Mouse (Mus musculus) embryonic facial prominence, embryonic 11.5 days (tissue): ENCODE results near the gene Jmjd6. TPM values are rescaled to one million over a fixed set of nuclear protein-coding genes. Genes with fewer than 3 reads are reported as not detected.

ENCODE experiments used
- ATAC-seq: fragments of 200-750 bp; cut with Nextera tagmentation; replicated peaks from 2 replicates; pipeline ENCODE4 v1.8.0; 2017; ENCODE audit warnings: low read depth; ENCODE audit not compliant: insufficient number of reproducible peaks, low FRiP score, low TSS enrichment
- DNase-seq: peaks from one replicate; pipeline ENCODE4 v3.0.0-alpha.2; 2015; ENCODE audit warnings: low spot score
- H3K27ac ChIP-seq: fragments of 300-500 bp; sonication (generic); replicated peaks from 2 replicates; pipeline ENCODE4 v1.5.1; 2014; ENCODE audit warnings: mild to moderate bottlenecking, low read depth, low read length, control low read depth
- H3K27me3 ChIP-seq: fragments of 300-500 bp; sonication (generic); 2 replicates; pipeline ENCODE4 v1.6.1; 2014; ENCODE audit warnings: mild to moderate bottlenecking, low read length, moderate library complexity, mixed read lengths; ENCODE audit not compliant: control insufficient read depth, insufficient read depth
- H3K36me3 ChIP-seq: fragments of 300-500 bp; sonication (generic); replicated peaks from 2 replicates; pipeline ENCODE4 v1.6.1; 2014; ENCODE audit warnings: low read depth, mild to moderate bottlenecking, low read length, moderate library complexity, mixed read lengths; ENCODE audit not compliant: control insufficient read depth, insufficient read depth
- H3K4me1 ChIP-seq: fragments of 300-500 bp; sonication (generic); 2 replicates; pipeline ENCODE4 v1.6.1; 2014; ENCODE audit warnings: low read length, mixed read lengths; ENCODE audit not compliant: control insufficient read depth, insufficient read depth
- H3K4me2 ChIP-seq: fragments of 300-500 bp; sonication (generic); 2 replicates; pipeline ENCODE4 v1.6.1; 2014; ENCODE audit warnings: low read depth, mild to moderate bottlenecking, control low read depth, low read length, moderate library complexity
- H3K4me3 ChIP-seq: fragments of 300-500 bp; sonication (generic); 2 replicates; pipeline ENCODE4 v1.5.1; 2014; ENCODE audit warnings: low read depth, low read length, control low read depth
- H3K9ac ChIP-seq: fragments of 300-500 bp; sonication (generic); replicated peaks from 2 replicates; pipeline ENCODE4 v1.6.1; 2014; ENCODE audit warnings: mild to moderate bottlenecking, control low read depth, low read length
- H3K9me3 ChIP-seq: fragments of 300-500 bp; sonication (generic); replicated peaks from 2 replicates; pipeline ENCODE4 v1.6.1; 2016; ENCODE audit warnings: mild to moderate bottlenecking, low read length, inconsistent platforms, mixed read lengths; ENCODE audit not compliant: control insufficient read depth
- WGBS: fragments of 180-500 bp; shearing (Covaris S2); extraction: QIAGEN DNeasy Blood & Tissue Kit; methylation state at CpG from one replicate; pipeline ENCODE4 v1.1.7; 2014; 5-methylcytosine and 5-hydroxymethylcytosine counted together
- polyA plus RNA-seq: library from polyadenylated mRNA; unstranded; fragments of >200 nt; fragmentation: Nextera tagmentation; extraction: Ambion mirVana; gene quantifications from 2 replicates; pipeline ENCODE4 v1.2.1, GENCODE M21; 2014

Jmjd6 gene
- polyA plus RNA-seq, 1 experiment from 2014 or later = 74.2 TPM

GRCm38 (mm10) chr11:116840748-116841147 lies 2.5 kb downstream of the Jmjd6 start:
- DNase-seq (no peak), ATAC-seq (no peak)
- WGBS = 87% methylated on average over 4 of the region's 4 CpGs
- Histone ChIP-seq H3K4me1 (no peaks in the 10 kb centered on the region; the same call in none of the 2 replicates), H3K27me3 (no peaks in the 10 kb centered on the region), H3K27ac (no peak overlapping the region), H3K9me3 (no peaks in the 10 kb centered on the region), H3K9ac (no peak overlapping the region), H3K4me2 (0 out of 2 replicates have a peak overlapping the region, but pooled peaks have one; percentile 10), H3K36me3 (peaks cover 11% of the 10 kb centered on the region), H3K4me3 (no peak overlapping the region)

- peaks cover 11% of the 10 kb centered on the region for H3K36me3 ChIP-seq
- H3K9ac ChIP-seq = no peak overlapping the region
- H3K4me2 ChIP-seq = no peak overlapping the region
- no peak overlapping the region for H3K4me3 ChIP-seq
- no peaks in the 10 kb centered on the region for H3K27me3 ChIP-seq
- no peak for ATAC-seq
- no peak for DNase-seq
- 76% methylated on average over 7 of the region's 7 CpGs for WGBS
- H3K27ac ChIP-seq = no peak overlapping the region
- H3K9me3 ChIP-seq = no peaks in the 10 kb centered on the region
- H3K4me1 ChIP-seq = no peaks in the 10 kb centered on the region; the same call in none of the 2 replicates
Measured at GRCm38 (mm10) chr11:116839601-116840000, 3.6 kb downstream of the Jmjd6 start.

- no peak overlapping the region for H3K4me3 ChIP-seq
- ATAC-seq = no peak
- WGBS = 87% methylated on average over 14 of the region's 14 CpGs
- peaks cover 14% of the 10 kb centered on the region for H3K36me3 ChIP-seq
- H3K9me3 ChIP-seq = no peaks in the 10 kb centered on the region
- H3K9ac ChIP-seq = no peak overlapping the region
- H3K27ac ChIP-seq = no peak overlapping the region
- no peaks in the 10 kb centered on the region; the same call in 1 of the 2 replicates for H3K4me1 ChIP-seq
- no peak overlapping the region for H3K4me2 ChIP-seq
- DNase-seq = no peak
- H3K27me3 ChIP-seq = no peaks in the 10 kb centered on the region
Measured at GRCm38 (mm10) chr11:116838936-116839335, 4.3 kb downstream of the Jmjd6 start.

- 94% methylated on average over 10 of the region's 10 CpGs for WGBS
- Histone ChIP-seq H3K9me3 (no peaks in the 10 kb centered on the region), H3K27ac (no peak overlapping the region), H3K4me3 (no peak overlapping the region), H3K36me3 (peaks cover 14% of the 10 kb centered on the region), H3K4me1 (no peaks in the 10 kb centered on the region; the same call in 1 of the 2 replicates), H3K4me2 (no peak overlapping the region), H3K27me3 (no peaks in the 10 kb centered on the region), H3K9ac (no peak overlapping the region)
- ATAC-seq (no peak), DNase-seq (no peak)
Measured at GRCm38 (mm10) chr11:116837441-116837840, 5.8 kb downstream of the Jmjd6 start.

GRCm38 (mm10) chr11:116836283-116836682 lies 7.0 kb downstream of the Jmjd6 start:
- Histone ChIP-seq H3K4me3 (no peak overlapping the region), H3K4me2 (no peak overlapping the region), H3K36me3 (peaks cover 14% of the 10 kb centered on the region), H3K27me3 (no peaks in the 10 kb centered on the region), H3K4me1 (no peaks in the 10 kb centered on the region; the same call in 1 of the 2 replicates), H3K27ac (no peak overlapping the region), H3K9ac (no peak overlapping the region), H3K9me3 (no peaks in the 10 kb centered on the region)
- ATAC-seq (no peak), DNase-seq (no peak)
- 93% methylated on average over 4 of the region's 4 CpGs for WGBS

GRCm38 (mm10) chr11:116834954-116835353 lies 8.3 kb downstream of the Jmjd6 start:
- H3K27me3 ChIP-seq = no peaks in the 10 kb centered on the region
- WGBS = 96% methylated on average over 1 of the region's 1 CpGs
- no peaks in the 10 kb centered on the region for H3K9me3 ChIP-seq
- H3K4me3 ChIP-seq = no peak overlapping the region
- no peak for ATAC-seq
- no peak overlapping the region for H3K27ac ChIP-seq
- H3K36me3 ChIP-seq = peaks cover 14% of the 10 kb centered on the region
- DNase-seq = no peak
- H3K4me1 ChIP-seq = no peaks in the 10 kb centered on the region
- no peak overlapping the region for H3K4me2 ChIP-seq
- H3K9ac ChIP-seq = no peak overlapping the region

GRCm38 (mm10) chr11:116832172-116832685 lies 11.0 kb downstream of the Jmjd6 start:
- Histone ChIP-seq H3K27me3 (no peaks in the 10 kb centered on the region), H3K4me2 (no peak overlapping the region), H3K4me3 (no peak overlapping the region), H3K36me3 (peaks cover 11% of the 10 kb centered on the region), H3K27ac (no peak overlapping the region), H3K9me3 (no peaks in the 10 kb centered on the region), H3K9ac (no peak overlapping the region), H3K4me1 (peaks cover 3% of the 10 kb centered on the region; the same call in 1 of the 2 replicates)
- WGBS = 23% methylated on average over 4 of the region's 4 CpGs
- ATAC-seq (no peak), DNase-seq (peak; percentile 71)

- Histone ChIP-seq H3K9ac (peak within 1 kb of the TSS; percentile 74), H3K27ac (peak within 1 kb of the TSS; percentile 37), H3K9me3 (no peaks in the 10 kb centered on the region), H3K27me3 (no peaks in the 10 kb centered on the region), H3K4me1 (peaks cover 5% of the 10 kb centered on the region; the same call in 1 of the 2 replicates), H3K4me2 (peak within 1 kb of the TSS; percentile 76), H3K4me3 (peak within 1 kb of the TSS; percentile 61), H3K36me3 (no peaks in the 10 kb centered on the region)
- WGBS = under 1% methylated on average over 64 of the region's 71 CpGs
- DNase-seq (peak; percentile 85), ATAC-seq (peak; percentile 34; the same call in 1 of the 2 replicates)
Measured at GRCm38 (mm10) chr11:116827534-116828165, 15.6 kb downstream of the Jmjd6 start, which contains the start of gene Mxra7. Gene Mxra7 (minus strand): TSS chr11:116828046.
